Mouse (Mus musculus): ENCODE results near the gene Mrps7. TPM values are rescaled to one million over a fixed set of nuclear protein-coding genes. Genes with fewer than 3 reads are reported as not detected.

The Mrps7 gene
- polyA plus RNA-seq, 1 experiment, result 10.6 TPM

- peaks cover 41% of the 10 kb centered on the region for H3K36me3 ChIP-seq (ENCODE audit: control insufficient read depth, insufficient read depth, low read length)
- H3K4me3 ChIP-seq (ENCODE audit: extremely low read depth, insufficient read depth, insufficient read length), result no peak overlapping the region
- no peak overlapping the region for H3K27ac ChIP-seq (ENCODE audit: insufficient read depth, low read length)
- 83% methylated on average over 10 of the region's 10 CpGs for WGBS
- no peaks in the 10 kb centered on the region for H3K27me3 ChIP-seq (ENCODE audit: control insufficient read depth, insufficient read depth, low read length)
- 0 out of 2 replicates have a peak, but pooled peaks cover 2% of the 10 kb centered on the region for H3K4me1 ChIP-seq (ENCODE audit: control insufficient read depth, insufficient read depth, insufficient read length)
- no peak for DNase-seq (ENCODE audit: low read depth in 1 of 2, low spot score in 2 of 2)
- TF ChIP-seq CTCF (IDR thresholded peaks at IDR 0.05; ENCODE audit: extremely low read depth, insufficient read depth, insufficient read length, insufficient replicate concordance) (no peak), POLR2A (IDR thresholded peaks at IDR 0.05; ENCODE audit: low read depth, low read length) (no peak)
Observed at GRCm38 (mm10) chr11:115582913-115583606, 20.7 kb upstream of the Mrps7 start.

GRCm38 (mm10) chr11:115584376-115585073 is 19.2 kb upstream of the Mrps7 start:
- H3K4me1 ChIP-seq (ENCODE audit: control insufficient read depth, insufficient read depth, insufficient read length), result no peaks in the 10 kb centered on the region
- H3K36me3 ChIP-seq (ENCODE audit: control insufficient read depth, insufficient read depth, low read length), result peaks cover 50% of the 10 kb centered on the region
- no peak overlapping the region for H3K27ac ChIP-seq (ENCODE audit: insufficient read depth, low read length)
- 94% methylated on average over 10 of the region's 10 CpGs for WGBS
- TF ChIP-seq POLR2A (IDR thresholded peaks at IDR 0.05; ENCODE audit: low read depth, low read length), result no peak
- no peak for TF ChIP-seq CTCF (IDR thresholded peaks at IDR 0.05; ENCODE audit: extremely low read depth, insufficient read depth, insufficient read length, insufficient replicate concordance)
- H3K4me3 ChIP-seq (ENCODE audit: extremely low read depth, insufficient read depth, insufficient read length), result no peak overlapping the region
- DNase-seq (ENCODE audit: low read depth in 1 of 2, low spot score in 2 of 2), result no peak
- H3K27me3 ChIP-seq (ENCODE audit: control insufficient read depth, insufficient read depth, low read length), result no peaks in the 10 kb centered on the region

GRCm38 (mm10) chr11:115585573-115586100 is 18.1 kb upstream of the Mrps7 start:
- Histone ChIP-seq H3K27ac (ENCODE audit: insufficient read depth, low read length) (no peak overlapping the region), H3K4me1 (ENCODE audit: control insufficient read depth, insufficient read depth, insufficient read length) (no peaks in the 10 kb centered on the region), H3K4me3 (ENCODE audit: extremely low read depth, insufficient read depth, insufficient read length) (no peak overlapping the region), H3K27me3 (ENCODE audit: control insufficient read depth, insufficient read depth, low read length) (no peaks in the 10 kb centered on the region), H3K36me3 (ENCODE audit: control insufficient read depth, insufficient read depth, low read length) (peaks cover 58% of the 10 kb centered on the region)
- DNase-seq (ENCODE audit: low read depth in 1 of 2, low spot score in 2 of 2), result no peak
- TF ChIP-seq POLR2A (IDR thresholded peaks at IDR 0.05; ENCODE audit: low read depth, low read length) (no peak), CTCF (IDR thresholded peaks at IDR 0.05; ENCODE audit: extremely low read depth, insufficient read depth, insufficient read length, insufficient replicate concordance) (no peak)
- WGBS, result 88% methylated on average over 7 of the region's 7 CpGs

- H3K4me3 ChIP-seq (ENCODE audit: extremely low read depth, insufficient read depth, insufficient read length), result no peak overlapping the region
- H3K27me3 ChIP-seq (ENCODE audit: control insufficient read depth, insufficient read depth, low read length), result no peaks in the 10 kb centered on the region
- no peak for DNase-seq (ENCODE audit: low read depth in 1 of 2, low spot score in 2 of 2)
- WGBS, result 94% methylated on average over 9 of the region's 9 CpGs
- TF ChIP-seq CTCF (IDR thresholded peaks at IDR 0.05; ENCODE audit: extremely low read depth, insufficient read depth, insufficient read length, insufficient replicate concordance), result no peak
- no peak for TF ChIP-seq POLR2A (IDR thresholded peaks at IDR 0.05; ENCODE audit: low read depth, low read length)
- H3K4me1 ChIP-seq (ENCODE audit: control insufficient read depth, insufficient read depth, insufficient read length), result no peaks in the 10 kb centered on the region
- peaks cover 61% of the 10 kb centered on the region for H3K36me3 ChIP-seq (ENCODE audit: control insufficient read depth, insufficient read depth, low read length)
- H3K27ac ChIP-seq (ENCODE audit: insufficient read depth, low read length), result no peak overlapping the region
Observed at GRCm38 (mm10) chr11:115586403-115586802, 17.3 kb upstream of the Mrps7 start.

GRCm38 (mm10) chr11:115587984-115588383 is 15.7 kb upstream of the Mrps7 start:
- peaks cover 72% of the 10 kb centered on the region for H3K36me3 ChIP-seq (ENCODE audit: control insufficient read depth, insufficient read depth, low read length)
- H3K4me1 ChIP-seq (ENCODE audit: control insufficient read depth, insufficient read depth, insufficient read length), result no peaks in the 10 kb centered on the region
- WGBS, result 93% methylated on average over 9 of the region's 9 CpGs
- H3K27ac ChIP-seq (ENCODE audit: insufficient read depth, low read length), result no peak overlapping the region
- H3K4me3 ChIP-seq (ENCODE audit: extremely low read depth, insufficient read depth, insufficient read length), result no peak overlapping the region
- no peak for DNase-seq (ENCODE audit: low read depth in 1 of 2, low spot score in 2 of 2)
- no peak for TF ChIP-seq POLR2A (IDR thresholded peaks at IDR 0.05; ENCODE audit: low read depth, low read length)
- no peak for TF ChIP-seq CTCF (IDR thresholded peaks at IDR 0.05; ENCODE audit: extremely low read depth, insufficient read depth, insufficient read length, insufficient replicate concordance)
- H3K27me3 ChIP-seq (ENCODE audit: control insufficient read depth, insufficient read depth, low read length), result no peaks in the 10 kb centered on the region

GRCm38 (mm10) chr11:115590526-115591075 is 13.1 kb upstream of the Mrps7 start:
- Histone ChIP-seq H3K4me3 (ENCODE audit: extremely low read depth, insufficient read depth, insufficient read length) (no peak overlapping the region), H3K27me3 (ENCODE audit: control insufficient read depth, insufficient read depth, low read length) (no peaks in the 10 kb centered on the region), H3K27ac (ENCODE audit: insufficient read depth, low read length) (no peak overlapping the region), H3K4me1 (ENCODE audit: control insufficient read depth, insufficient read depth, insufficient read length) (no peaks in the 10 kb centered on the region), H3K36me3 (ENCODE audit: control insufficient read depth, insufficient read depth, low read length) (peaks cover 69% of the 10 kb centered on the region)
- TF ChIP-seq POLR2A (IDR thresholded peaks at IDR 0.05; ENCODE audit: low read depth, low read length), result no peak
- TF ChIP-seq CTCF (IDR thresholded peaks at IDR 0.05; ENCODE audit: extremely low read depth, insufficient read depth, insufficient read length, insufficient replicate concordance), result no peak
- DNase-seq (ENCODE audit: low read depth in 1 of 2, low spot score in 2 of 2), result no peak
- WGBS, result 71% methylated on average over 2 of the region's 2 CpGs

Data from spleen, adult 2 months (tissue).